Mouse (Mus musculus) fibroblast of lung, adult 2 months (primary cell): ENCODE results near the gene Camta1.
A peak's percentile ranks its signal among the peaks of the same experiment; 100 is the strongest.

Experiments used
- DNase-seq: peaks from one replicate; pipeline ENCODE4 v3.0.0-alpha.2; 2011; ENCODE audit warnings: low read depth

Camta1 gene

GRCm38 (mm10) chr4:151444665-151445064 is 417.0 kb downstream of the Camta1 start:
- no peak for DNase-seq

GRCm38 (mm10) chr4:151438561-151438960 is 423.1 kb downstream of the Camta1 start:
- DNase-seq, result no peak

GRCm38 (mm10) chr4:151437859-151438258 is 423.8 kb downstream of the Camta1 start:
- DNase-seq, result no peak

GRCm38 (mm10) chr4:151425133-151425532 is 436.5 kb downstream of the Camta1 start:
- no peak for DNase-seq

- no peak for DNase-seq
Observed at GRCm38 (mm10) chr4:151422922-151423321, 438.8 kb downstream of the Camta1 start.

- no peak for DNase-seq
Observed at GRCm38 (mm10) chr4:151422361-151422760, 439.3 kb downstream of the Camta1 start.

- no peak for DNase-seq
Observed at GRCm38 (mm10) chr4:151418344-151418875, 443.3 kb downstream of the Camta1 start.

GRCm38 (mm10) chr4:151415812-151416211 is 445.9 kb downstream of the Camta1 start:
- no peak for DNase-seq

GRCm38 (mm10) chr4:151415376-151415775 is 446.3 kb downstream of the Camta1 start:
- no peak for DNase-seq

- no peak for DNase-seq
Observed at GRCm38 (mm10) chr4:151414952-151415351, 446.7 kb downstream of the Camta1 start.

GRCm38 (mm10) chr4:151411641-151412061 is 450.0 kb downstream of the Camta1 start:
- DNase-seq, result peak; percentile 94

- DNase-seq, result peak; percentile 18
Observed at GRCm38 (mm10) chr4:151411016-151411415, 450.7 kb downstream of the Camta1 start.

- DNase-seq, result no peak
Observed at GRCm38 (mm10) chr4:151409291-151409690, 452.4 kb downstream of the Camta1 start.

GRCm38 (mm10) chr4:151408811-151409210 is 452.9 kb downstream of the Camta1 start:
- DNase-seq, result no peak

GRCm38 (mm10) chr4:151408246-151408645 is 453.4 kb downstream of the Camta1 start:
- no peak for DNase-seq

GRCm38 (mm10) chr4:151407129-151407528 is 454.5 kb downstream of the Camta1 start:
- DNase-seq, result no peak

GRCm38 (mm10) chr4:151404581-151405256 is 457.0 kb downstream of the Camta1 start:
- DNase-seq, result no peak

- no peak for DNase-seq
Observed at GRCm38 (mm10) chr4:151401685-151402397, 459.8 kb downstream of the Camta1 start.

GRCm38 (mm10) chr4:151396536-151396935 is 465.1 kb downstream of the Camta1 start:
- DNase-seq, result no peak

- DNase-seq, result no peak
Observed at GRCm38 (mm10) chr4:151389345-151389744, 472.3 kb downstream of the Camta1 start.

GRCm38 (mm10) chr4:151386701-151387451 is 474.8 kb downstream of the Camta1 start:
- no peak for DNase-seq

- no peak for DNase-seq
Observed at GRCm38 (mm10) chr4:151385985-151386700, 475.5 kb downstream of the Camta1 start.
